Mouse (Mus musculus): Measurements from ENCODE around the gene Gm4869.

DNA sequence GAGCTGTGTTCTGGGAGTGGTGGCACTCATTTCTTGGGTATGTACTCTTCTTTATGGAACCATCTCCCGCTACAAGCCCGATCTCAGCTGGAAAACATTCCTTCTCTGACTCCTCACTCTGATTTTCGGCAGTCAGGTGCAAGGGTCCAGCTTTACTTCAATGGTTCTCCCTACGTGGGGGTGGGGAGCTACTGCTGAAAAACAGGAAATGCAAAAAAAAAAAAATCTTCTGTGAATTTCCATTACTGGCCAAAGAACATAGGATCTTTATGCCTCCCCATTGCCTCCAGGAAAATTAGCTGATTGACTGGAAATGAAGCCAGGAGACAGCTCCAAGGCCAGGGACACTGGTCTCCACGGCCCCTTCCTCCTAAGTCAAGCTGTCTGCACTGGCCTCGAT is 38.8 kb upstream of the Gm4869 start:
- TF ChIP-seq POLR2A (IDR thresholded peaks at IDR 0.05; ENCODE audit: low read depth, low read length) (no peak), CTCF (IDR thresholded peaks at IDR 0.05; ENCODE audit: borderline replicate concordance, insufficient read depth, low read length) (no peak)
